Mouse (Mus musculus) hematopoietic stem cell, adult 5-6 weeks (primary cell): ENCODE measurements around the gene Slc26a5. TPM values are rescaled to one million over a fixed set of nuclear protein-coding genes. Genes with fewer than 3 reads are reported as not detected.
A peak's percentile ranks its signal among the peaks of the same experiment; 100 is the strongest.

ENCODE experiments used
- ATAC-seq, 2 experiments: fragments of 125-278 bp in 1 of 2; replicated peaks in 1 of 2; 2 replicates each; pipeline ENCODE4 v1.8.0; 2016 to 2017; ENCODE audit warnings: inconsistent platforms in 2 of 2, mild to moderate bottlenecking in 2 of 2, moderate number of reproducible peaks in 2 of 2, low read depth in 1 of 2, moderate TSS enrichment in 1 of 2; ENCODE audit not compliant: low FRiP score in 2 of 2, poor library complexity in 2 of 2, severe bottlenecking in 2 of 2, insufficient read depth in 1 of 2, low TSS enrichment in 1 of 2
- total RNA-seq: library from RNA; stranded (forward); fragments of 172-1452, 232-1000 nt; gene quantifications from 2 replicates; pipeline ENCODE4 v1.2.3, GENCODE M21; 2017

The Slc26a5 gene
- total RNA-seq = not detected in 2 replicates

DNA sequence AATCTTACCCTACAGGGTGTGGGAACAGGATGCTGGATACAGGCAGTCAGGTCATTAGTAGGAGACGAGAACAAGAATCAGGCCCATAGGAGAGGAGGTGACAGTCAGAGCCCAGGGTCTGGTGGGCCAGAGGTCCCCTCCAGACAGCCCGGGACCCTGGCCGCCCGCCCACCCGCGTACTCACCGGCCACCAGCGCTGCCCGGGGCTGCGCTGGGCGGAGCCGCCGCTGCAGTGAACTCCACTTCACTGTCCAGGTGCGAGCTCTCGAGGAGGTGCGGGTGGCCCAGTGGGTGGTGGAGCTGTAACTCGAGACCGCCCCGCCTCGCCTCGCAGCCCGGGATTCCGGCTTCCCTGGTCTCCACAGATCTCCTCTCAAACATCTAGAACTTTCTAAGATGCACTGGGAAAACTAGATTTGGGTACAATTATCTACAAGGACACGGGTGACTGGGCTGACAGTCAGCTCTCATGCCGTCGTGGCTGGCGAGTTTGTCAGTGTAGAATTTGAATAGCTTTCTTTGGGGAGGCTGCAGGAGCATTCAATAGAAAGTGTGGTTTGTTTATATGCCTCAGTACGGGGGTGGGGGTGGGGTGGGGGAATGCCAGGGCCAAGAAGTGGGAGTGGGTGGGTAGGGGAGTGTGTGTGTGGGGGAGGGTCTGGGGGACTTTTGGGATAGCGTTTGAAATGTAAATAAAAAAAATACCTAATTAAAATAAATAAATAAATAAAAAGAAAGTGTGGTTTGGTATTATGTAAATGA, at the start of gene Slc26a5:
Gene Slc26a5 (minus strand): TSS at position 259 of the 762 bp plus-strand sequence.
- peak in 1 of 2 experiments; percentile 21; a peak in 1 of 4 replicates for ATAC-seq

DNA sequence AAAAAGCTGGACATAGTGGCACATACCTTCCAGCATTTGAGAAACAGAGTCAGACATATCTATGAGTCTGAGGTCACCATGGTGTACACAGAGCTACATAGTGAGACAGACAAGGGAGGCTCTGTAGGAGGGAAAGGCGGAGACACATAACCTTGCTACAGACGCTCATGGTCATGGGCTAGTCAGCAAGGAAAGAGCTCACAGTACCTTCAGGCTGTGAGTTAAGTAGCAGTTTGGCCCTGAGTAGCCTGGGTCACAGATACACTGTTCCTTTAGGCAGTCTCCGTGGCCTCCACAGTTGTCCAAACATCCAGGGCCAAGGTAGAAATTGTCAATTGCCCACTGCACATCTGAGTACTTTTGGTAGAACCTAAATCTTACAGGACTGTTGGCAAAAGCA, 49.4 kb upstream of the Slc26a5 start:
- ATAC-seq = no peak

DNA sequence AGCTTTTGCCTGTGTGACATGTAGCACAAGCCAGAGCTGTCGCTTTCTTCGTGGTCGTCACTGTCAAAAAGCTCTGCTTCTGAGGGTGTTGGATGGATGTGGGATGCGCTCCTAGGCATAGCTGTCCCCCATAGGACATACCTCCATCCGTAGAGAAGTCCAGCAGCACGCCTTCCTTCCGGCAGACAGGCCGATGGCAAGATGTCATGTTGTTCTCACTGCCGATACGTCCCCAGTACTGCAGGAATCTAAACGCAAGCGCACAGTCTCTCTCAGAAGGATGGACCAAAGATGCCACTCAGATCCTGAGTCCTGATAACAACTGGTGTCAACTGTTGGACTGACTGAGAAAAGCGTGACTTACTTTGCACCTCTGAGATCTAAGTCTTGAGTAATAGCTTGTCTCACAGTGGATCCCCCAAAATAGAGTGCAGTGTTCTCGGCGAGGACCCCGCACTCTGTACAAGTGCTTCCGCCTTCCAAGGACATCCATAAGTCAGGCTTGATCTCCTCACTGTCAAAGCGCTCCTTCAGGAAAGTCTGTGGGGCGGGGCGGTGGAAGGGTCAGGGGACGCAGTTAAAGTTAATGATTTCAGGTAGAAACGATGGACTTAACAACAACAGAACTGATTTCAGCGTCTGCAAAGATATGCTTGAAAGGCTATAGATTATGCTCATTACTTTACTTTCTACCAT, 47.6 kb upstream of the Slc26a5 start:
- no peak for ATAC-seq

DNA sequence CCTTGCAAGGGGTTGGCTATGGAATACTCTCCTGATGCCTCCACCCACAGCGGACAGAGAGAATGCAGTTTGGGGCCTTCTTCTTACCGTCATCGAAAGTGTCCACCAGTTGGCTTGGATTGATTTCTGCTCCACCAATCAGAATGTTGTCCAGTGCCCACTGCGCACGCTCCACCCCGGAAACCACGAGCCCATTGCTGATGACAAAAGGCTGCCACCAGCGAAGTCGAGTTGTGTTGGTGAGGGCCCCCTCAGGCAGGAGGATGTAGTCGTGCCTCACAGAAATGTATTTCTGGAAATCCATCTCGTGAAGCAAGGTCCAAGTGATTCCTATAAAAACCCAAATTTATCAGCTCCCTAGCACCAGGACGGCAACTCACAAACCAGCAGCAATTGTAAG, 45.3 kb upstream of the Slc26a5 start:
- no peak for ATAC-seq

DNA sequence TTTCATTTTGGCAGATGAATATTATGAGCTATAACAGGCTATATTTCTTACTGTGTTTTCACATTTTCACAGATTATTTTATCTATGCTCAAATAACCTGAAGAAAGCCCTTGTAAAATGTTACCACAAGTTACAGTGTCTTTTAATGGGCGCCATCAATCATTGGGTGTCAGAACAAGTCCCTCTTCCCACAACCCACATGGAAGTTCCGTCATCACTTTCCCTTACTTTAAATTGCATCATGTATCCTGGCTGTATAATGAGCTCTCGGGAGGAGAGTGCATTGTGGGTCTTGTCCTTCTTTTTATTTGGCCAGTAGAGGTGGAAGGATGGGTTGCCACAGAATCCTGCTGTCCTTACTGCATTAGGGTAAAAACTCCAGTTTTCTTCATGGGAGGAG, 44.3 kb upstream of the Slc26a5 start:
- no peak for ATAC-seq

DNA sequence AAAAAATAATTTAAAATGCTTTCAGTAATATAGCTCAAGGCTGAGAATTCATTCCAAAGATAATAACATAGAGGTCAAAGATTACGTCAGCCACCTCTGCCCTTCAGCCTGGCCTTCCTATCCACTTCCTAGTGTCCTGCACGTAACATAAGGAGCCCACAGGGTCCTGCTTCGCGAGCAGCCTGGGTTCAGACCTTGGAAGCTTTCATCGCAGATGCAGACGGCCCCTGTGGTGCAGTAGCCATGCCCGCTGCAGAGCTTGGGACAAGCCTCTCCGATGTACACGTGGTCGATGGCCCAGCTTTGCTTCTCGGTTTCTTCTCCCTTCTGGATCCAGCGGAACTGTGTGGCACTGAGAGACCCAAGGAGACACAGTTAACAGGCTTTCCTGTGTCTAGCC, 36.0 kb upstream of the Slc26a5 start:
- ATAC-seq = no peak

DNA sequence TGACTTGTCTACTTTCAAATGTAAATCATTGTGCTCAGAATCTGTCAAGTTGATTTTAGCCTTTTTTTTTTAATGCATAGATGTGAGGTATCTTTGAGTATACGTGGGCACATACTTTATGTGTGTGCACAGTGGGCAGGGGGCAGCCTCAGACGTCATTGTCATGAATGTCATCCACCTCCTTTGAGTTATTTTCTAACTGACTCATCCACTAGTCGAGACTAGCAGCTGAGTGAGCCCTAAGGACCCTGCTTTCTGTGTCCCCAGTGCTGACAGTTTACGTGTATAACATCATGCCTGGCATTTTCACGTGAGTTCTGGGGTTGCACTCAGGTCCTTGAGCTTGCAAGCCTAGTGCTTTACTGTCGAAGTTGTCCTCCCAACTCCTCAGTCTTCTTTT, 35.5 kb upstream of the Slc26a5 start:
- no peak for ATAC-seq

DNA sequence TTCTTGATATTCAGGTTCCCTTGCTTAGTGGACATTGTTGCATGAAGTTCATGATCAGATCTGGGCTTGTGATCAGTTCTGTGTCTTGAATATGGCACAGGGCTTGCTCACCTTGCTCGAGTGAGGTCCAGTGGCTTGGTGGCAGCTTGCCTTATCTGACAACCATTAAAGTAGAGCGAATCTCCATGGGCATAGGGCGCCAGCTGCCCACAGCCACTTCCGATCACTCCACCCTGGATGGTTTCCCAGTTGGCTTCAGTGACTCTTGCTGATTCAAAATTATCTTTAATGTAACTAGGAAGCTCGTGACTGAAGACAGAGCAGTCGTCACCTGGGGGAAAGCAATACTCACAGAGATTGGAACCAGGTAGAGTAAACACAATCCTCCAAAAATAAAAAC, 33.5 kb upstream of the Slc26a5 start:
- no peak for ATAC-seq

DNA sequence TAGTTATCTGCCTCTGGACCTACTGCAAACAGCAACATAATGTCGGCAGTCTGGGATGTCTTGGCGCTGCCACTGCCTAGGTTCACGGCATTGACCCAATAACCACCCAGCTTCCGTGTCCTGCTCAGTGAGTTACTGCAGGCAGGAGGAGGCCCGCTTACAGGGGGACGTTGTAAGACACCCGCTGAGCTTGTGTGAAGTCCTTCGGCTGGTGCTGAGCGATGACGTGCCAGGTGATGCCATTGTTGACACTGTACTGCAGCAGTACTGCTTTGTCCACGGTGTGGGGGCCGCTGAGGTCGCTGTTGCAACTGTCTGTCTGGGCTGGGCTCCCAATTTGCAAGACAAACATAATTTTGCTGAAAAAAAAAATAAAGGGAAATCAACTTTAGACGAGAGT, 31.2 kb upstream of the Slc26a5 start:
- ATAC-seq = no peak

DNA sequence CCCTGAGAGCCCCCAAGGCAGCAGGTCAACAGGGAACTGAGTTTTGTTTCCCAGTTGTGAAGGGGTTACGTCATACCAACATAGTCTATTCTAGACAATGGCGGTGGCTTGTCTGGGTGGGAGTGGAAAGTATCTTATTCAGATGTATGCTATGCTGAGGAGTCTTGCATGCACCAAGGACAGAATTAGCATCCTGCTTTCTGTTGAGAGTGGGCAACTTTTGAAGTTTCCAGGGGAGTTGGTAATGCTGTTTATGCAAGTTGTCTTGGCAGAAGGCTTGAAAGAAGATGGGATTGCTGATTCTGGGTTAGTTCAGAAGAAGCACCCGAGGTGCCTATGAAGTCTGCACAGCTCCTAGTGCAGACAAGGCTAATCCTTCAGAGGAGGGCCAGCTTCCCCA, 28.8 kb upstream of the Slc26a5 start:
- ATAC-seq = no peak

DNA sequence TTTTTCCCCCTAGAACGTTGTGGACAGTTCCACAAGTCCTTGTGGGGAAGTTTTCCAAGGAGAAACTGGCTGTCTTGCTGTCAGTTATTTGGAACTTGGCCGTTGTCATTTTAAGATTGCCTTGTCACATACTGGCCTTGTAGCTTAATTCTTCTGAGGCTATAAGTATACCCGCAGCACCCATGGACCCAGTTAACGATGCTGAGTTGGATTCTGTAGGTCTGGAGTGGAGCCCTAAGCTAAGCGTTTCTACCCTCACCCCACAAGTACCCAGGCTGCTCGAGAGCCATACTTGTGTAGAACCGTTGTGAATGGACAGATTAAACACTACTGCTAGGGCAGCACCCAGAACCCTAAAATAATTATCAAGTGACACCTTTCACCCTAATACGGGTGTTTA, 1.3 kb upstream of the Slc26a5 start:
- no peak for ATAC-seq

DNA sequence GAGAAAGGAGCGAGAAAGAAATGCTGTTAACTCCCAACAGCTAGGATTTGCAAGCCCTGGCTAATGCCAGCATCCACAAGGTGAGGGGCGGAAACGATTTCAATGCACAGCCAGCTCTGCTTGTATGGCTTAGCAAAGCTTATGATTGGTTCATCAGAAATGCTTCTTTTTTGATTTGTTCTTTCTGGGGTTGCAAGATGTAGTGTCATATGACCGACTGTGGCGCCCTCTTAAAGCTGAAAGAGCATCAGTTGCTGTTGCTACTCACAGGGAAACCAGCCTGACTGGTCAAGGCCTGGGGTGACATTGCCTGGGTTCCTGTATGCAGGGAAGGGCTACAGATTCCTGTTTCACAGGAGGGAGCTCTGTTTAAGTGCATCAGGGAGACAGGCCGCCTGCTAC, 908 bp upstream of the Slc26a5 start:
- no peak for ATAC-seq

DNA sequence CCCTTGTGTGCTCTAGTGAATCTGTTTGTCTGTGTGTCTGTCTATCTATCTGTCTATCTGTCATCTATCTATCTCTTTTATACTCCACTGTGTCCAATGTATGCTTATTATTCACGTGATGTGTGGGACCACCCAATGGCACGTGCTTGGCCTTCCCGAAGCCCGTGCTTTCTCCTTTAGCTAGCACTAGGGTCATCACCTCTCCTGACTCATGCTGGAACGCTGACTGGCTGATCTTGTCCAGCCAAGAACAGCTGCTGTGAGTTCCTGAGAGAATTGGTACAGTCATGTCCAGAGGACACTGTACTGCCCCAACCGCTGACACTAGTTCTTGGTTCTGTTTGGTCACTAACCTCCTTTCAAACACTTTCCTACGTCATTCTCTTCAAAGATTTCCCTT, 6.8 kb downstream of the Slc26a5 start:
- ATAC-seq = no peak

DNA sequence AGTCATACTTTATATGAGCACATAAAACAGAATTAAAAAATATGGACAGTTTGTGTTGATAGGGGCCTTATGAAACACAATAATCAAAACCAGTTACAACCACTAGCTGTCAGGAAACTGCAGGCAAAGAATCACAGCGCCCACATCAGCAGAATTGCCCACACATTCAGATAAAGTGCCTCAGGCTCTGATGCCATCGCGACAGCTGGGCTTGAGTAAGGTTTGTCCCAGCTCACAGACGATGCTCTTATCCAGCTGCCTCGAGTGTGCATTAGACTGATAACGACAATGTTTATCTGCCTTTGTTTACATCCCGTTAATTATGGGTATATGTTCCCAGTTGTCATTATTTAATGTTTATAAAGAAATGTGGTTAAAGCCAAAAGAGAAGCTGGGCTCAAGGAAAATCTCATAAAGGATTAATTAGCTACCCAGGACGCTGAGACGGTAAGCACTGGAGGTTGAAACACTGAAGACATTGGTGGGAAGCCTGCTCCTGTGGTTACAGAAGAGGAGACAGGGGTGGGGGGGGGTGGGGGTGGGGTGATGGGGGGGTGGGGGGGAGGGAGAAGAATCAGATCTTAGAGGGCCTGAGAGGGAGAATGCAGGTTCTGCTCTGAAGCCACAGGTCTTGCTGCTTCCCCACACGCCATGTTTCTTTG, 13.6 kb downstream of the Slc26a5 start:
- ATAC-seq = no peak

DNA sequence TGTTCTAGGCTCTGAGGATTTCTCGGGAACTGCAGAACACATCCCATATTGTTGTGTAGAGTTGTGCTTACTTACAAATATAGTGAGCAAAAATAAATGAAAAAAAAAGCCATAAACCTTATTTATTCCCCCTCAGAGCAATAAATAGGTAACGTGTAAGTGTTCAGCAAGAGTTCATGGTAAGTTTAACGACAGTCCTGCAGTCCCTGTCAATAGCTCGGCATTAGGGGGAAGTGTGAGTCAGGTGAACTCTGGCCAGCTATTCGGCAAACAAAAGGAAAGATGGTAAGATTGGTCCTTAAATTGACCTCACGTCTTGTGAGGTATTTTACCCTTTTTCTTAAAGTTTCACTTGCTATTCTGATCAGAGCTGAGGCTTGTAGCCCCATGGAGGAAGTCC, 18.0 kb downstream of the Slc26a5 start:
- no peak for ATAC-seq

DNA sequence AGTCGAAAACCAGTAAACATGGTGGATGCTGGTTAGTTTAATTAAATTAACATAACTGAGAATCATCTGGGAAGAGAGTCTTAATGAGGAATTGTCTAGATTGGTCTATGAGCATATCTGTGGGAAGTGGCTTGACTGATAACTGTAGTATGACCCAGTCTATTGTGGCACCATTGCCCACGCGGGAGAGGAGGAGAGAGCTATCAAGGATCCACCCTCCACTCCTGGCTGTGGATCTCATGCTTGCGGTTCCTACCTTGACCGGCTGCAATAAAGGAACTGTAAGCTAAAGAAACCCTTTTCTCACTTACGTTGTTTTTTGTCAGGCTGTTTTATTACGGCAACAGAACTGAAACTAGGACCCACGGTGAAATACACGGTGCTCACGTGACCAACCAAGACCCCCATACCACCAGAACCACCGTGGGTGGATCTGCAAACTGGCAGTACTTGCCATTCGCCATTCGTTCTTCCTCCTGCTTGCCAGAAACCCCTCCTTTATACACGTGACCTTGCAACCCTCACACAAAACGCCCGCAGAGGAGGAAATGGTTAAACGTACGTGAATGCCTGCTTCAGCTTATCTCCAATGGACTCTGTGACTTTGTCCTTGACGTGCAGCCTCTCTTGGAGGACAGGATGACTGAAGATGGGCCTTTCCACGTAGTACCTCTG, 18.7 kb downstream of the Slc26a5 start:
- ATAC-seq = no peak

DNA sequence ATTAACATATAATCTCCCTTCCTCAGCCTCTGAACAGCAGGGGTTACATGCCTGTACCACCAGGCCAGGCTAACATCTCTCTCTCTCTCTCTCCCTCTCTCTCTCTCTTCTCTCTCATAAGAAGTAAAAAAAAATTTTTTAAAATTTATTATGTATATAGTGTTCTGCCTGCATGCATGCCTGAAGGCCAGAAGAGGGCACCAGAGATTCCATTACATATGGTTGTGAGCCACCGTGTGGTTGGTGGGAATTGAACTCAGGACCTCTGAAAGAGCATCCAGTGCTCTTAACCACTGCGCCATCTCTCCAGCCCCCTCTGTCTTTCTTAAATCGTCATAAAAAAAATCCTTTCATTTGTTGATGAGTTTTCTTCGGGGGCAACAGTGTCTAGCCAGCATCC, 20.7 kb downstream of the Slc26a5 start:
- no peak for ATAC-seq

DNA sequence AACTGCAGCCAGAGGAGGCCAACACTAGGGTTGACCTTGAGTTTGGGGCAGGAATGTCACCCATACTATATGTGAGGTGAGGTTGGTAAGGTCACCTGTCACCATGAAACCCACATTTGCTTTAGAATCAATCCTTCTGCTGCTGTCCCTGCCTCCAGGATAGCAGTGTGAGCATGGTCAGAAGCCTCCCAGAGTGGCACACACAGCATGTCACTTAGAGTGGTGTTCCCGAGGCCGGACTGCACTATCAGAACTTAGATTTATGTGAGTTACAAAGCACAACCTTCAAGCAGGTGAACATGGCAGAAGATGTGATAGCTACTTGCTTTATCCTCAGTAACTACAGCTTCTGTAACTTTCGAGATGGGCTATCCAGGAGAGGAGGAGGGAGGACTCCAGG, 33.6 kb downstream of the Slc26a5 start:
- no peak for ATAC-seq
